Mouse (Mus musculus): Measurements from ENCODE around the gene Slc5a4a. TPM values are rescaled to one million over a fixed set of nuclear protein-coding genes. Genes with fewer than 3 reads are reported as not detected.

Gene Slc5a4a
- polyA plus RNA-seq, 1 experiment from 2014 or later, result not detected

- 75% methylated on average over 9 of the region's 9 CpGs for WGBS
- 0 out of 2 replicates have a peak, but pooled peaks cover 12% of the 10 kb centered on the region for H3K9me3 ChIP-seq (replicated peaks)
- no peak overlapping the region for H3K27ac ChIP-seq
- no peaks in the 10 kb centered on the region for H3K27me3 ChIP-seq
- H3K4me1 ChIP-seq (replicated peaks), result no peaks in the 10 kb centered on the region
- H3K9ac ChIP-seq, result no peak overlapping the region
- H3K4me2 ChIP-seq, result no peak overlapping the region
- H3K36me3 ChIP-seq, result peaks cover 61% of the 10 kb centered on the region
- no peak for ATAC-seq (replicated peaks; ENCODE audit: insufficient number of reproducible peaks, insufficient read depth, low FRiP score, low read depth)
- H3K4me3 ChIP-seq, result no peak overlapping the region
Observed at GRCm38 (mm10) chr10:76218240-76218639, 71.0 kb downstream of the Slc5a4a start.

- Histone ChIP-seq H3K9me3 (replicated peaks) (no peaks in the 10 kb centered on the region), H3K27ac (no peak overlapping the region), H3K4me1 (replicated peaks) (no peaks in the 10 kb centered on the region), H3K4me3 (no peak overlapping the region), H3K9ac (no peak overlapping the region), H3K4me2 (no peak overlapping the region), H3K36me3 (peaks cover 25% of the 10 kb centered on the region), H3K27me3 (no peaks in the 10 kb centered on the region)
- WGBS, result 93% methylated on average over 11 of the region's 11 CpGs
- ATAC-seq (replicated peaks; ENCODE audit: insufficient number of reproducible peaks, insufficient read depth, low FRiP score, low read depth), result no peak
Observed at GRCm38 (mm10) chr10:76225944-76226343, 78.7 kb downstream of the Slc5a4a start.

DNA sequence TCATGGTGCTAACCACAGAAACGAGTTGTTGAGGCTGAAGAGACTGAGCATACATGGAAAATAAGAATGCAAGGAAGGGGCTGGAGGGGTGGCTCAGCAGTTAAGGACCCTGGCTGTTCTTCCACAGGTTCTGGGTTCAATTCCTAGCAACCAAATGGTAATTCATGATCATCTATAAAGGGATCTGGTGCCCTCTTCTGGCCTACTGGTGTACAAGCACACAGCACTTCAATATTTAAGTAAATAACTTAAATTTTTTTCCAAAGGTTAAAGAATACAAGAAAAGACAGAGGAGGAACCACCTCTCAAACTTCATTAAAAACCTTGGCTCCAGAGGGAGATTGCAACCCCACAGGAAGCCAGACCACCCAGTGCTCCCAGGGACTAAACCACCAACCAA is 82.4 kb downstream of the Slc5a4a start:
- no peak overlapping the region for H3K9ac ChIP-seq
- no peak overlapping the region for H3K27ac ChIP-seq
- H3K4me3 ChIP-seq, result no peak overlapping the region
- H3K4me1 ChIP-seq (replicated peaks), result no peaks in the 10 kb centered on the region
- peaks cover 7% of the 10 kb centered on the region for H3K36me3 ChIP-seq
- H3K9me3 ChIP-seq (replicated peaks), result no peaks in the 10 kb centered on the region
- no peaks in the 10 kb centered on the region for H3K27me3 ChIP-seq
- no peak overlapping the region for H3K4me2 ChIP-seq
- ATAC-seq (replicated peaks; ENCODE audit: insufficient number of reproducible peaks, insufficient read depth, low FRiP score, low read depth), result no peak
- WGBS, result 66% methylated on average over 1 of the region's 1 CpGs

- peaks cover 20% of the 10 kb centered on the region for H3K4me1 ChIP-seq (replicated peaks)
- no peaks in the 10 kb centered on the region for H3K9me3 ChIP-seq (replicated peaks)
- peak; percentile 97 for ATAC-seq (replicated peaks; ENCODE audit: insufficient number of reproducible peaks, insufficient read depth, low FRiP score, low read depth)
- H3K27me3 ChIP-seq, result no peaks in the 10 kb centered on the region
- WGBS, result under 1% methylated on average over 47 of the region's 47 CpGs
- peak within 1 kb of the TSS; percentile 89 for H3K27ac ChIP-seq
- H3K9ac ChIP-seq, result peak within 1 kb of the TSS; percentile 76
- 0 out of 2 replicates have a peak, but pooled peaks cover 3% of the 10 kb centered on the region for H3K36me3 ChIP-seq
- peak within 1 kb of the TSS; percentile 83 for H3K4me3 ChIP-seq
- peak within 1 kb of the TSS; percentile 87 for H3K4me2 ChIP-seq
Observed at GRCm38 (mm10) chr10:76237341-76238225, 90.3 kb downstream of the Slc5a4a start, which contains the start of gene Prmt2. Prmt2 (minus strand) TSS chr10:76237865.

MicroRNA genes within 50 kb of the gene (microRNA counts, 519-probe panel; counts per million panel counts)
- 1,700 counts per million, percentile 11 among the panel's probes with 10 or more counts for microRNA mmu-miR-678

Small RNA genes lying within 50 kb of the gene (microRNA-seq; reads per million reads assigned to microRNA genes)
- not detected for gene Mir678

Other genes starting within 250 kb of the Slc5a4a start
- 93.7 and 118 TPM in 2 replicates for gene Smarcb1, start 225.8 kb upstream of the Slc5a4a start, polyA plus RNA-seq (2015; fragmentation: Nextera tagmentation; extraction: Ambion mirVana)
- 530 and 565 TPM in 2 replicates for gene Chchd10, start 214.3 kb upstream of the Slc5a4a start, polyA plus RNA-seq (2015; fragmentation: Nextera tagmentation; extraction: Ambion mirVana)
- gene Mmp11, start 211.0 kb upstream of the Slc5a4a start, polyA plus RNA-seq (2015; fragmentation: Nextera tagmentation; extraction: Ambion mirVana), result 25.6 and 38.1 TPM in 2 replicates
- 0.68 and 0.71 TPM in 2 replicates for gene Gm867, start 206.8 kb upstream of the Slc5a4a start, polyA plus RNA-seq (2015; fragmentation: Nextera tagmentation; extraction: Ambion mirVana)
- 0.32 and 0.35 TPM in 2 replicates for gene Vpreb3, start 204.4 kb upstream of the Slc5a4a start, polyA plus RNA-seq (2015; fragmentation: Nextera tagmentation; extraction: Ambion mirVana)
- gene Gm5134, start 192.9 kb upstream of the Slc5a4a start, polyA plus RNA-seq (2015; fragmentation: Nextera tagmentation; extraction: Ambion mirVana), result 0.05 and 0.15 TPM in 2 replicates
- 10.1 and 14.0 TPM in 2 replicates for gene Zfp280b, start 114.8 kb upstream of the Slc5a4a start, polyA plus RNA-seq (2015; fragmentation: Nextera tagmentation; extraction: Ambion mirVana)
- gene Slc5a4b, start 36.5 kb upstream of the Slc5a4a start, polyA plus RNA-seq (2015; fragmentation: Nextera tagmentation; extraction: Ambion mirVana), result not detected in 2 replicates
- 49.4 and 58.6 TPM in 2 replicates for gene Prmt2, start 90.4 kb downstream of the Slc5a4a start, polyA plus RNA-seq (2015; fragmentation: Nextera tagmentation; extraction: Ambion mirVana)
- gene S100b, start 106.4 kb downstream of the Slc5a4a start, polyA plus RNA-seq (2015; fragmentation: Nextera tagmentation; extraction: Ambion mirVana), result 0.83 and 0.87 TPM in 2 replicates
- 8.6 and 10.3 TPM in 2 replicates for gene Dip2a, start 197.8 kb downstream of the Slc5a4a start, polyA plus RNA-seq (2015; fragmentation: Nextera tagmentation; extraction: Ambion mirVana)